8 mouse cellular contexts compared by ENCODE assay signal in the genomic region with DNA sequence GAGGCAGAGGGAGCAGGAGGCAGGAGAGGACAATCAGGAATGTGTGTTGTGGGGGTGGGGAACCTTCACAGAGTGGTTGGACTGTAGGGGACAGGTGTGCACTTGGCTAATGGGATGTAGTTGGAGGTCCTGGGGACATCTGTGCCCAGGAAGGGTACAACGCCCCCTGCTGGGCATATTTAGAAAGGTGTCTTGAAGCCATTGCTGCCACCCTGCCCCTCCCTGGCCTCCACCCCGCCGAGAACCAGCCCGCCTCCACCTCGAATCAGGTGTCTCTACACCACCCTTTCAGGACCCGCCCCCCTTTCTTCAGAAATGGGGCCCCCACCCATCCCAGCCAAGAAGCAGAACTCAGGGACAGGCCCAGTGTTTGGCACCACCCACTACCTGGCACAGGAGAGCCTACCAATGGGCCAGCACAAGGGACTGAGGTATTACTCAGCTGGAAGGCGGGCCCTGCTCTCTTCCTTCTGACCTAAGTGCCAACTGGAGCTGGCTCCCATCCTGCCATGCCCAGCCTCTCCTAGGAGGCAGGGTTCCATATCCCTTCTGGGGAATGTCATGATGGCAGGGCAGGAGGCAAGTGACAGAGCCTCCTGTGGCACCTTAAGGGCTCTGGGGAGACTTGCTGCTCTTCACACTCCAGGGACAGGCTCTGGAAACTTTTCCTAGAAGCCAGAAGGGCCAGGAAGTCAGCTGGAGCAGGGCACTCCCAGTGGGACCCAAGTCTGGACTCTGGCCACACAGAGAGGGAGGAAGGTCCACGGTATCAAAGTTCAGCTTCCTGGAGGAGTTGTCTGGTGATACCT.
DNase-seq lines count a peak whose midpoint lies in the region; ATAC-seq and TF ChIP-seq lines count a peak whose summit lies in the region.

No protein-coding gene starts in this region.

- peaks cover 51% of the 10 kb centered on the region for H3K4me1 ChIP-seq in embryonic facial prominence, embryonic 10.5 days
- peaks cover 4% of the 10 kb centered on the region; the same call in 1 of the 2 replicates for H3K4me1 ChIP-seq in hindbrain, embryonic 11.5 days (replicated peaks; ENCODE audit: control insufficient read depth, insufficient read depth, low read length)
- H3K4me1 ChIP-seq in liver, postnatal 0 days (ENCODE audit: insufficient read depth): peaks cover 7% of the 10 kb centered on the region
- H3K4me1 ChIP-seq in small intestine, adult 2 months (ENCODE audit: control insufficient read depth, insufficient read depth, insufficient read length, low read length): peaks cover 55% of the 10 kb centered on the region

- peaks cover 97% of the 10 kb centered on the region for H3K27me3 ChIP-seq in embryonic facial prominence, embryonic 10.5 days (replicated peaks; ENCODE audit: low read depth, poor library complexity, severe bottlenecking)
- peaks cover 80% of the 10 kb centered on the region for H3K27me3 ChIP-seq in hindbrain, embryonic 11.5 days (ENCODE audit: control insufficient read depth, insufficient read depth, low read length)
- peaks cover 23% of the 10 kb centered on the region; the same call in 1 of the 2 replicates for H3K27me3 ChIP-seq in liver, postnatal 0 days (ENCODE audit: insufficient read depth, low read length)
- no peaks in the 10 kb centered on the region for H3K27me3 ChIP-seq in small intestine, adult 2 months (ENCODE audit: control insufficient read depth, insufficient read depth, low read length)

- peak overlapping the region; percentile 96; the same call in 1 of the 2 replicates for H3K4me2 ChIP-seq in hindbrain, embryonic 11.5 days (replicated peaks; ENCODE audit: low read depth, low read length)
- H3K4me2 ChIP-seq in liver, postnatal 0 days (ENCODE audit: low read depth, low read length): no peak overlapping the region

- no peak overlapping the region for H3K4me3 ChIP-seq in embryonic facial prominence, embryonic 10.5 days
- 0 out of 2 replicates have a peak overlapping the region, but pooled peaks have one; percentile 4 for H3K4me3 ChIP-seq in hindbrain, embryonic 11.5 days (ENCODE audit: low read depth, low read length)
- no peak overlapping the region for H3K4me3 ChIP-seq in liver, postnatal 0 days (ENCODE audit: low read depth, low read length)
- H3K4me3 ChIP-seq in small intestine, adult 2 months (ENCODE audit: low read depth, low read length): peak overlapping the region; percentile 40

- H3K36me3 ChIP-seq in embryonic facial prominence, embryonic 10.5 days (replicated peaks): no peaks in the 10 kb centered on the region
- H3K36me3 ChIP-seq in hindbrain, embryonic 11.5 days (ENCODE audit: control insufficient read depth, insufficient read depth, low read length): no peaks in the 10 kb centered on the region
- H3K36me3 ChIP-seq in liver, postnatal 0 days (replicated peaks; ENCODE audit: insufficient read depth, low read length): no peaks in the 10 kb centered on the region
- peaks cover 7% of the 10 kb centered on the region for H3K36me3 ChIP-seq in small intestine, adult 2 months (ENCODE audit: control insufficient read depth, insufficient read depth, low read length)

- TF ChIP-seq EP300 in liver, postnatal 0 days (IDR thresholded peaks at IDR 0.05; ENCODE audit: low read depth): no peak

- peak; percentile 44; the same call in 1 of the 2 replicates for TF ChIP-seq POLR2A in small intestine, adult 2 months (IDR thresholded peaks at IDR 0.05; ENCODE audit: low read depth, low read length)

- H3K9me3 ChIP-seq in embryonic facial prominence, embryonic 10.5 days: no peaks in the 10 kb centered on the region
- no peaks in the 10 kb centered on the region for H3K9me3 ChIP-seq in hindbrain, embryonic 11.5 days (ENCODE audit: control insufficient read depth, low read length)
- H3K9me3 ChIP-seq in liver, postnatal 0 days (ENCODE audit: low read length): no peaks in the 10 kb centered on the region

- peak; percentile 62 for DNase-seq in urinary bladder, adult 2 months (ENCODE audit: low spot score)
- no peak for DNase-seq in urinary bladder, postnatal 10 days (ENCODE audit: low spot score)
- peak; percentile 59 for DNase-seq in embryonic facial prominence, embryonic 10.5 days (ENCODE audit: low spot score)
- DNase-seq in hindbrain, embryonic 11.5 days (ENCODE audit: low spot score): peak; percentile 67
- DNase-seq in liver, postnatal 0 days: peak; percentile 72
- no peak for DNase-seq in frontal cortex, postnatal 14 days (ENCODE audit: low spot score in 2 of 2)
- no peak for DNase-seq in cerebellum, adult 8-10 months

- H3K27ac ChIP-seq in embryonic facial prominence, embryonic 10.5 days (replicated peaks): no peak overlapping the region
- no peak overlapping the region for H3K27ac ChIP-seq in hindbrain, embryonic 11.5 days (ENCODE audit: low read depth, low read length)
- no peak overlapping the region for H3K27ac ChIP-seq in liver, postnatal 0 days (ENCODE audit: low read depth)
- peak overlapping the region; percentile 98 for H3K27ac ChIP-seq in small intestine, adult 2 months (ENCODE audit: insufficient read depth, low read depth, low read length)

- H3K9ac ChIP-seq in hindbrain, embryonic 11.5 days (ENCODE audit: low read depth, low read length): no peak overlapping the region
- no peak overlapping the region for H3K9ac ChIP-seq in liver, postnatal 0 days (replicated peaks)

- TF ChIP-seq CTCF in liver, postnatal 0 days (IDR thresholded peaks at IDR 0.05; ENCODE audit: low read depth): peak; percentile 70
- peak; percentile 82; the same call in 1 of the 2 replicates for TF ChIP-seq CTCF in small intestine, adult 2 months (IDR thresholded peaks at IDR 0.05; ENCODE audit: extremely low read depth, insufficient read length, insufficient replicate concordance, low read depth, low read length)

- ATAC-seq in hindbrain, embryonic 11.5 days (ENCODE audit: low FRiP score): no peak
- no peak for ATAC-seq in liver, postnatal 0 days

- 31% methylated on average over 8 of the region's 8 CpGs for WGBS in embryonic facial prominence, embryonic 10.5 days
- WGBS in hindbrain, embryonic 11.5 days: 32% methylated on average over 8 of the region's 8 CpGs
- WGBS in liver, postnatal 0 days (ENCODE audit: insufficient replicate concordance): 13% methylated on average over 8 of the region's 8 CpGs
- 12% methylated on average over 8 of the region's 8 CpGs for WGBS in small intestine, adult 2 months

Comparison
In these comparisons a context has a peak if more than half of its experiments do, and no peak if none do; other contexts are left out.
1. DNase-seq: peak in urinary bladder, adult 2 months (single experiment), embryonic facial prominence, embryonic 10.5 days (single experiment), hindbrain, embryonic 11.5 days (single experiment) and liver, postnatal 0 days (single experiment); none in urinary bladder, postnatal 10 days (single experiment), frontal cortex, postnatal 14 days (0 of 2) and cerebellum, adult 8-10 months (single experiment).
2. H3K4me3 ChIP-seq: peak in hindbrain, embryonic 11.5 days (single experiment) and small intestine, adult 2 months (single experiment); none in embryonic facial prominence, embryonic 10.5 days (single experiment) and liver, postnatal 0 days (single experiment).